Mouse (Mus musculus) liver, postnatal 0 days (tissue): ENCODE measurements around the gene Celsr1. TPM values are rescaled to one million over a fixed set of nuclear protein-coding genes. Genes with fewer than 3 reads are reported as not detected.

Experiments used
- ATAC-seq: fragments of 200-750 bp; cut with Nextera tagmentation; 2 replicates; pipeline ENCODE4 v1.8.0; 2017; ENCODE audit warnings: mild to moderate bottlenecking, moderate library complexity
- DNase-seq: peaks from one replicate; pipeline ENCODE4 v3.0.0-alpha.2; 2016
- H3K27ac ChIP-seq: fragments of 300-500 bp; sonication (generic); 2 replicates; pipeline ENCODE4 v1.5.1; 2014; ENCODE audit warnings: antibody characterized with exemption, moderate library complexity, mild to moderate bottlenecking, low read depth
- H3K27me3 ChIP-seq: fragments of 300-500 bp; sonication (generic); 2 replicates; pipeline ENCODE4 v1.6.1; 2014; ENCODE audit warnings: low read length, control low read depth, mixed read lengths; ENCODE audit not compliant: insufficient read depth
- H3K36me3 ChIP-seq: fragments of 300-500 bp; sonication (generic); replicated peaks from 2 replicates; pipeline ENCODE4 v1.6.1; 2014; ENCODE audit warnings: mild to moderate bottlenecking, control low read depth, low read length, moderate library complexity, mixed read lengths; ENCODE audit not compliant: insufficient read depth
- H3K4me1 ChIP-seq: fragments of 300-500 bp; sonication (generic); 2 replicates; pipeline ENCODE4 v1.6.1; 2014; ENCODE audit warnings: antibody characterized with exemption, mild to moderate bottlenecking, control low read depth; ENCODE audit not compliant: insufficient read depth
- H3K4me2 ChIP-seq: fragments of 300-500 bp; sonication (generic); 2 replicates; pipeline ENCODE4 v1.6.1; 2014; ENCODE audit warnings: low read depth, mild to moderate bottlenecking, low read length, moderate library complexity, mixed read lengths
- H3K4me3 ChIP-seq: fragments of 300-500 bp; sonication (generic); 2 replicates; pipeline ENCODE4 v1.5.1; 2014; ENCODE audit warnings: low read depth, low read length
- H3K9ac ChIP-seq: fragments of 300-500 bp; sonication (generic); replicated peaks from 2 replicates; pipeline ENCODE4 v1.6.1; 2014; ENCODE audit warnings: mild to moderate bottlenecking, moderate library complexity
- H3K9me3 ChIP-seq: fragments of 300-500 bp; sonication (generic); 2 replicates; pipeline ENCODE4 v1.6.1; 2016; ENCODE audit warnings: mild to moderate bottlenecking, control low read depth, low read length, mixed read lengths
- CTCF ChIP-seq: sonication (generic); IDR thresholded peaks from 2 replicates; pipeline ENCODE4 v1.5.1; 2016; ENCODE audit warnings: antibody characterized with exemption, low read depth
- EP300 ChIP-seq: IDR thresholded peaks from 2 replicates; pipeline ENCODE4 v1.6.1; 2016; ENCODE audit warnings: antibody characterized with exemption, low read depth, mild to moderate bottlenecking
- WGBS: fragments of 180-500 bp; shearing (Covaris S2); extraction: QIAGEN DNeasy Blood & Tissue Kit; methylation state at CpG from one replicate; pipeline ENCODE4 v1.1.7; 2014; ENCODE audit not compliant: insufficient replicate concordance; 5-methylcytosine and 5-hydroxymethylcytosine counted together
- polyA plus RNA-seq: library from polyadenylated mRNA; unstranded; fragments of >200 nt; fragmentation: Nextera tagmentation; extraction: Ambion mirVana; gene quantifications from 2 replicates; pipeline ENCODE4 v1.2.1, GENCODE M21; 2015

Celsr1 gene
- polyA plus RNA-seq, result 0.09 and 0.11 TPM in 2 replicates

DNA sequence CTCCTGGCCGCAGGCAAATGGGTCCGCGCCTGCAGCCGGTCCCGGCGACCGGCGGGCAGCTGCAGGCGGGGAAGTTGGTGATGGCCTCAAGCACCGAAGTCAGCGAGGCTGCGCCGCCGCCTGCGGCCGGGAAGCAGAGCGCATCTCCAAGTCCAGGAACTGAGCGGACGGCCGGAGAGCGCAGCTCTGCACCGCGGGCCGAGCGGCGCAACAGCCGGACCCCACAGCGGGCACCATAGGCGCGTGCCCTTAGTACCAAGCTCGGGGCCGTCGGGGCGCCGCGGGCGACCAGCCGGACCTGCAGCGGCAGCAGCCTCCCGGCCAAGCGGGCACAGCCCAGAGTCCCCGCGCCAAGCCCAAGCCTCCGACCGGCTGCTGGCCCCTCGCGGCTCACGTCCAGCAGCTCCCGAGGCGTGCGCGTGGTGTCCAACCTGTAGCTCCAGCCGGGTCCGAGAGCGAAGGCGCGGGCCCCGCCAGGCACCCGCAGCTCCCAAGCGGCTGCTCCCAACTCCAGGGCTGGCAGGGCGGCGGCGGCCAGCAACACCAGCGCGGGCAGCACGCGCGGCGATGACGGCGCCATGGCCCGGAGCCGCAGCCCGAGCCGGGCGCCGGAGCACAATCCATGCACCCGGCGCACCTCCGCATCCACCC, at the start of gene Celsr1:
TSS of gene Celsr1 (minus strand) at position 587 of the 651 bp plus-strand sequence.
- Histone ChIP-seq H3K4me3 (peak within 1 kb of the TSS; percentile 48), H3K27ac (no peak within 1 kb of the TSS), H3K27me3 (peaks cover 42% of the 10 kb centered on the region), H3K4me2 (peak within 1 kb of the TSS; percentile 72), H3K36me3 (no peaks in the 10 kb centered on the region), H3K4me1 (peaks cover 18% of the 10 kb centered on the region), H3K9me3 (no peaks in the 10 kb centered on the region), H3K9ac (peak within 1 kb of the TSS; percentile 26; the same call in 1 of the 2 replicates)
- TF ChIP-seq CTCF (no peak), EP300 (no peak)
- ATAC-seq (no peak), DNase-seq (no peak)
- 2% methylated on average over 42 of the region's 80 CpGs for WGBS

- ATAC-seq (no peak), DNase-seq (no peak)
- Histone ChIP-seq H3K4me3 (no peak overlapping the region), H3K27me3 (no peaks in the 10 kb centered on the region), H3K4me1 (peaks cover 31% of the 10 kb centered on the region), H3K9ac (no peak overlapping the region), H3K27ac (no peak overlapping the region), H3K9me3 (no peaks in the 10 kb centered on the region), H3K36me3 (peaks cover 2% of the 10 kb centered on the region; the same call in 1 of the 2 replicates), H3K4me2 (no peak overlapping the region)
- TF ChIP-seq CTCF, result no peak
- no peak for TF ChIP-seq EP300
- 16% methylated on average over 6 of the region's 6 CpGs for WGBS
Measured at GRCm38 (mm10) chr15:86083261-86083741, 49.7 kb upstream of the Celsr1 start.

- H3K4me1 ChIP-seq, result peaks cover 27% of the 10 kb centered on the region
- no peak overlapping the region for H3K4me2 ChIP-seq
- TF ChIP-seq EP300 (no peak), CTCF (no peak)
- WGBS, result 87% methylated on average over 11 of the region's 11 CpGs
- ATAC-seq (no peak), DNase-seq (no peak)
- no peaks in the 10 kb centered on the region for H3K27me3 ChIP-seq
- no peak overlapping the region for H3K4me3 ChIP-seq
- no peak overlapping the region for H3K9ac ChIP-seq
- H3K9me3 ChIP-seq, result no peaks in the 10 kb centered on the region
- peaks cover 2% of the 10 kb centered on the region; the same call in 1 of the 2 replicates for H3K36me3 ChIP-seq
- H3K27ac ChIP-seq, result no peak overlapping the region
Measured at GRCm38 (mm10) chr15:86082551-86082961, 49.0 kb upstream of the Celsr1 start.

DNA sequence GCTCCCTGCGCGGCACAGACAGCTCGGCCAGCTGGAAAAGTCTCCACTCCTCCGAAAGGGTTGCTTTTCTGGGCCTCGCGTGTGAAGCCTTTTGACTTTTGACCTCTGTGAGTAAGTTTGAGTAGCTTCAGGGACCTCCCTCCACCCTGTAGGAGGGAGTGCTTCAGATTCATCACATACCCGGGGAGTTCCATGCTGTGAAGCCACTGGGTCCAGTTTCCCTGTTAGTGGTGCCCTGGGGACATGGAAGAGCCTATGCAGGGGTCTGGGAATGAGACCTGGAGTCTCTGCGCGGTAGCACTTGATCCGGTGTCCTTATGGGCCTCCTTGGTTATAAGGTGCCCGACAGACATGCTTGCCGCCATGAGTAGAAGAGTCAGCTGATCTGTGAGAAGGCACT, 48.1 kb upstream of the Celsr1 start:
- Histone ChIP-seq H3K4me2 (no peak overlapping the region), H3K27me3 (no peaks in the 10 kb centered on the region), H3K9ac (no peak overlapping the region), H3K4me3 (no peak overlapping the region), H3K36me3 (peaks cover 2% of the 10 kb centered on the region; the same call in 1 of the 2 replicates), H3K9me3 (no peaks in the 10 kb centered on the region), H3K27ac (no peak overlapping the region), H3K4me1 (peaks cover 22% of the 10 kb centered on the region)
- no peak for DNase-seq
- ATAC-seq, result no peak
- TF ChIP-seq EP300, result no peak
- no peak for TF ChIP-seq CTCF
- 78% methylated on average over 12 of the region's 12 CpGs for WGBS

- no peak overlapping the region for H3K9ac ChIP-seq
- 97% methylated on average over 1 of the region's 1 CpGs for WGBS
- no peaks in the 10 kb centered on the region for H3K27me3 ChIP-seq
- TF ChIP-seq EP300, result no peak
- no peak for TF ChIP-seq CTCF
- DNase-seq (no peak), ATAC-seq (no peak)
- H3K4me3 ChIP-seq, result no peak overlapping the region
- H3K4me1 ChIP-seq, result peaks cover 22% of the 10 kb centered on the region
- H3K4me2 ChIP-seq, result no peak overlapping the region
- H3K9me3 ChIP-seq, result no peaks in the 10 kb centered on the region
- peaks cover 2% of the 10 kb centered on the region; the same call in 1 of the 2 replicates for H3K36me3 ChIP-seq
- no peak overlapping the region for H3K27ac ChIP-seq
Measured at GRCm38 (mm10) chr15:86080408-86080807, 46.8 kb upstream of the Celsr1 start.

DNA sequence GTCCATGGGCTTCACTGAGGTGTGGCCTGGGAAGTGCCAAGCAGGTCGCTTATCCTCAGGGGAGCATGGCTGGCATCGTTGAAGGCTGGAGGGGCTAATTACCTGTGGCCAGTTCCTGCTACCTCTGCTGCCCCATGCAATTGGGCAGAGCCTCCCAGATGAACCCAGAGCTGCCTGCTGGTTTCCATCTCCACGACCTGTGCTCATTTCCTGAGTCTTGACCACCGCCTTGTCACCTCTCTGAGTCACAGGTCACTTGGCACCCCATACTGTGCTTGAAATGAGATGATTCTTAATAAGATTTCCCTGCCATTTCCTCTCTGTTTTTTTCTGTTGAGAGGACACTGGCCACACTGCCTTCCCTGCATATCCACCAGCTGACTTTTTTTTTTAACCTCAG, 46.3 kb upstream of the Celsr1 start:
- Histone ChIP-seq H3K27me3 (no peaks in the 10 kb centered on the region), H3K4me1 (peaks cover 22% of the 10 kb centered on the region), H3K36me3 (peaks cover 2% of the 10 kb centered on the region; the same call in 1 of the 2 replicates), H3K27ac (peak overlapping the region; percentile 8; the same call in 1 of the 2 replicates), H3K9ac (no peak overlapping the region), H3K9me3 (no peaks in the 10 kb centered on the region), H3K4me2 (no peak overlapping the region), H3K4me3 (no peak overlapping the region)
- TF ChIP-seq EP300, result no peak
- no peak for TF ChIP-seq CTCF
- DNase-seq (no peak), ATAC-seq (no peak)
- WGBS, result 66% methylated on average over 4 of the region's 4 CpGs
